Mouse (Mus musculus) ES-E14 (cell line): Measurements from ENCODE around the gene Gm49337.

ENCODE experiments used
- CHD2 ChIP-seq: IDR thresholded peaks from 2 replicates; pipeline ENCODE4 v1.6.1; 2014; ENCODE audit warnings: mild to moderate bottlenecking, low read depth, low read length, inconsistent platforms
- HCFC1 ChIP-seq: IDR thresholded peaks from 2 replicates; pipeline ENCODE4 v1.6.1; 2012; ENCODE audit warnings: low read length, inconsistent platforms, borderline replicate concordance; ENCODE audit not compliant: insufficient read depth
- MAFK ChIP-seq: IDR thresholded peaks from 2 replicates; pipeline ENCODE4 v1.6.1; 2014; ENCODE audit warnings: mild to moderate bottlenecking, low read depth, low read length, inconsistent platforms; ENCODE audit not compliant: insufficient read depth
- ZC3H11A ChIP-seq: IDR thresholded peaks from 2 replicates; pipeline ENCODE4 v1.6.1; 2012; ENCODE audit warnings: low read depth, mild to moderate bottlenecking, inconsistent platforms, low read length, borderline replicate concordance
- ZNF384 ChIP-seq: IDR thresholded peaks from 2 replicates; pipeline ENCODE4 v1.6.1; 2012; ENCODE audit warnings: low read depth, low read length, inconsistent platforms

DNA sequence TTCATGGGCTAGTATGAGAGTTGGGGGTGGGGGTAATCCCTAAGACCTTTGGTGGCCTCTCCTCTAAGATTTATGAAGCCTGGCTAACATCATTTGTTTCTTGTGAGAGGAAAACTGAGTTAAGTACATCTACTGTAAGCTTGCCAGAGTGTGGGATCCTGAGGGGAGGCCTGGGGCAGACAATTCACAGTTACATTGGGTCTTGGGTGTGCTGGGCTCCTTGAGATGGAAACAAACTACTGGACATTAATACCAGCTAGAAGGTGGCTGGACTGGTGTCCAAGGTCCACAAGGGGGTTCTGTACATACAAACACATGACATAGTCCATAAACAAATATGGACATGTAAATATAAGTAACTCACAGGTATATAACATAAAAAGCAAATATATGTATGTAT, 2.0 kb downstream of the Gm49337 start:
- TF ChIP-seq CHD2 (no peak), MAFK (no peak), ZC3H11A (no peak), HCFC1 (no peak), ZNF384 (no peak)
